Mouse (Mus musculus): ENCODE measurements around the gene Ciart.
"Not testable (repeated sequence)": the region's sequence is repeated elsewhere in the genome, so short reads cannot be mapped to it uniquely, and the experiment has no call there.

Ciart gene

DNA sequence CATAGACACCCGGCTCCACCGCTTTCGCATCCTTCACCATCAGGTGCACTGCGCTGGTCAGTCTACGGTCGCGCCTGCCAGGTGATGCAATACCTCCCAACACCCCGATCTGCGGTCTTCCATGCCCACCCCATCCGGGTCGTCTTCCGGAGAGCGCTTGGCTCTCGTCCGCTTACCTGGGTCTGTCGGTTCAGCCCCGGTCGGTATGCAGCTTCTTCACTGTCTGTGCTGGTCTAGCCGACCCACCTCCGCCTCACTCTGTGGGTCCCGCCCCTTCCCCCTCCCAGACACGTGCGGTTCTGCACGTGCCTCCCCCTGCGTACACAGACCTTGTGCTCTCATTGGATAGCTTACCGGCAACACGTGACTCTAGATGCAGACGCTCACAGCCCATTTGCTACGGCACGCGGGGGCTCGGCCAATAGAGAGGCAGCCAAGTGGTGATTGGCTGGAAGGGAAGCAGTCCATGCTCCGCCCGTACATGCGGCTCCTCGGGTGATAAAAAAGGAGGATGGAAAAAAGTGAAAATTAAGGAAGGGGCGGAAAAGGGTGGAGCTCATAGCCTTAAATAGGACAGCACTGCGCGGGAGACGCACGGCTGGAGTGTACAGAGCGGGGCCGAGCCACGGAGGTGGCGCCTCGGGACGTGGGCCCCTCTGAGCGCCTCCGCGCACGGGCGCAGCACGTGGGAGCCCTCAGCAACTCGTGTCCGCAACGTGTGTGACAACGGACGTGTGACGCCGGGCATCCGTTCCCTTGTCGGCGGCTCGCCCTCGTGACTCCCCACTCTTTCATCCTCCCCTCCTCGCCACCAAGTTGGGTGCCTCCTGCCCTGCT, at the start of gene Ciart:
Gene Ciart (minus strand): TSS at position 273 of the 837 bp plus-strand sequence.
- no peak for DNase-seq (ENCODE audit: extremely low read depth, low read depth, low spot score)

- DNase-seq (ENCODE audit: extremely low read depth, low read depth, low spot score) = no peak
These were observed 49.4 kb upstream of the Ciart start for GRCm38 (mm10) chr3:95931471-95931870.

GRCm38 (mm10) chr3:95930471-95930789, 48.4 kb upstream of the Ciart start:
- no peak for DNase-seq (ENCODE audit: extremely low read depth, low read depth, low spot score)

- DNase-seq (ENCODE audit: extremely low read depth, low read depth, low spot score) = no peak
These were observed 47.8 kb upstream of the Ciart start for GRCm38 (mm10) chr3:95929581-95930470.

DNA sequence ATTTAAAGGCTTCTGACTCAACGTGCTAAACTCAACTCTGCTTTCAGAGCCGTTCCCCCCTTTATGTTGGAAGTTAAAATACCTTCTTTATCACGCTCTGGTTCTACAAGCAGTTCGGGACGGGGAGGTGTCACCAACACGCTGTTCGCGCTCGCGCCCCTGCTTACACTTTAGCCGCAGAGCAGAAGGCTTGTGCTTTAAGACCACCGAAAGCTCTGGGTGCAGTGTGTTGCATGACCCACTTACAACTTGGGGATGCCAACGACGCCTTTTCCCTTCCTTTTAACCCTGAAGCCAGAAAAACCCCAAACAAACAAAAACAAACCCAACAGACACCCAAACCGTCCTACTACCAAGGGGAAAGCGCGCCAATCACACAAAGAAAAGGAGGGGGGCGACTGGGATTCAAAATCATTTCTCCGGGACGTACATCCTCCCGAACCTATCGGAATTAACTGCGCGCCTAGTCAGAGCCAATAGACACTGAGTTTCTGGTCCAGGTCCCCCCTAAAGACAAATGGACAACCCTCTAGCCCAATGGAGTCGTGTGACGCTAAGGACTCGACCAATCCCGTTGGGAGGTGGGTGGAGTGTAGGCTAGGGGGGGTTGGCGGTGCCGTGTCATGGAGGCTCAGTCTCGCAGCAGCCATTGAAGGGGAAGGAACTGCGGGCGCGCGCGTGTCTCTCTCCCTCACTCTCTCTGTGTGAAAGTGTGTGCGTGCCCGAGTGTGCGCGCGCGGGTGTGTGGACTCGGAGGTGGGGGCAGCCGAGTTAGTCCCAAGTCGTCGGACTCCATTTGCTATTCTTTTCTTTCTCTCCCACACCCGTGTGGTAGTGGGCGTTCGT, 46.8 kb upstream of the Ciart start, which contains the start of gene Anp32e:
Gene Anp32e (plus strand): TSS at position 589 of the 846 bp plus-strand sequence.
- DNase-seq (ENCODE audit: extremely low read depth, low read depth, low spot score) = peak; percentile 92

DNA sequence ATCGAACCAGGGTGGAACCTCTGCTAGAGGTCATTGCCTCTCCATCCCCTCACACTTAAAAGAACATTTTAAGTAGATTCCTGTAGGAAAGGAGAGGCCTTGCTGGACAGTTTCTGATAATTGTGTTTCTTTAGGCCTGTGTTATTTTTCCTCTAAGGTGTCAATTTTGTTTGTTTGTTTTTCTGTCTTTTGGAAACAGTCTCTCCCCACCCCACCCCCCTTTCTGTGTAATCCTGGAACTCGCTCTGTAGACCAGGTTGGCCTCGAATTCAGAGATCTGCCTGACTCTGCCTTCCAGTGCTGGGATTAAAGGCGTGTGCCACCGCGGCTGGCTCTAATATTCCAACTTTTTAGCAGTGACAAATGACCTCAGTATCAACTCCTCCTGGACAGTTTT, 46.2 kb upstream of the Ciart start:
- DNase-seq (ENCODE audit: extremely low read depth, low read depth, low spot score) = no peak

DNA sequence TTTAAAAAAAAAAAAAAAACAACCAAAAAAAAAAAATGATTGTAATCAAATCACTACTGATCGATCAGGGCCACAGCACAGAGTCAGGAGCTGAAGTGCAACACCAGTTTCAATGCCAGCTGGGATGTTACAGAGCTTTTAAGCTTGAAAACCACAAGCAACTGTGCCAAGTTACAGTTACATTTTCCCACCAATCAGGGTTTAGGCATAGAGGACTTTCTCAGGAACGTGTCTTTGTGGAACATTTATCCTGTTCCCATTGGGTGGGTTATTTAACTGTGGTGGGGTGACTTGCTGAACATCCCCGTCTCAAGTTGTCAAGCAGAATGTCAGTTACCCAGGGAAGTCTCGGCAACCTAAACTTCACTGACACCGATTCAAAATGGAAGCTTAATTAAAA, 43.0 kb upstream of the Ciart start:
- no peak for DNase-seq (ENCODE audit: extremely low read depth, low read depth, low spot score)

DNA sequence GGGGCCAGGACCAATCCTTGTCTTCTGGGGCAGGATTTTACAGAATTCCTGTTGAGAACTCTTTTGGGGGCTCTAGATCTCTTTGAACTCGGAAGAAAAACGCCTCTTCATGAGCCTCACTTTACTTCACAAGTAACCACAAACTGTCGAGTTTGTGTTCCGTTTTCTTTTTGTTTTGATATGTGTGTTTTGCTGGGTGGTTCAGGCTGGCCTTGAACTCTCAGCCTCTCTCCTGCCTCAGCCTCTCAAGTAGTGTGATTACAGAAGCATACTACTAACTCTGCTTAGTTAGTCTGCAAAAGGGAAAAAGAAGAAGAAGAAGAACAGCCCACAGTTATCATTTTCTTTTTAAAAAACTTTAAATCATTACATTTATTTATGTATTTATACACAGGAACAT, 42.1 kb upstream of the Ciart start:
- DNase-seq (ENCODE audit: extremely low read depth, low read depth, low spot score) = no peak

DNA sequence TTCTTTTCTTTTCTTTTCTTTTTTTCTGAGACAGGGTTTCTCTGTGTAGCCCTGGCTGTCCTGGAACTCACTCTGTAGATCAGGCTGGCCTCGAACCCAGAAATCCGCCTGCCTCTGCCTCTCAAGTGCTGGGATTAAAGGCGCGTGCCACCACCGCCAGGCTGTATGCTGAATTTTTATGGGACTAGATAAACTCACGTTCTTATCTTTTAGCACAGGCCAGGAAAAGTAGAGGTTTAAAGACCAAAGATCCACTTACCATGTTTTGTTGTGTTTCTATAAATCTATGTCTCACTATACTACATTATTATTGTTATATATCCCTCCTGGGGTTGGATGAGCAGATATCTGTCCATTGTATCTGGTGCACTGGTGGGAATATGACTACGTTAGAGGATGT, 41.4 kb upstream of the Ciart start:
- not testable (repeated sequence) for DNase-seq (ENCODE audit: extremely low read depth, low read depth, low spot score)

GRCm38 (mm10) chr3:95920532-95920931, 38.5 kb upstream of the Ciart start:
- DNase-seq (ENCODE audit: extremely low read depth, low read depth, low spot score) = not testable (repeated sequence)

- DNase-seq (ENCODE audit: extremely low read depth, low read depth, low spot score) = no peak
These were observed 34.7 kb upstream of the Ciart start for GRCm38 (mm10) chr3:95916760-95917159.

DNA sequence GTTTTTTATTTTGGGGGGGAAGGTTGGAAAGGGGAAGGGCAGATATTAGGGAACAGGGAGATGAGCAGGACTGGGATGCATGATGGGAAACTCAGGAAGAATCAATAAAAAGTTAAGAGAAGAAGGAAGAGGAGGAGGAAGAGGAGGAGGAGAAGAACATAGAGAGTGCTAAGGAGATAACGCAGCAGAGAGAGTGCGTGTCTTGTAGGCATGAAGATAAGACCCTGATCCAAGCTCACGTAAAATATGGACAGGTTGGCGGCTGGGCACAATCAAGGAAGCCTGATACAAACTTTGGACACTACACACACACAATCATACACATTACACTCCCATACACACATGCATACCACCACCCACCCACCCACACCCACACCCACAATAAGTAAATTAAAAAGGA, 32.7 kb upstream of the Ciart start:
- no peak for DNase-seq (ENCODE audit: extremely low read depth, low read depth, low spot score)

DNA sequence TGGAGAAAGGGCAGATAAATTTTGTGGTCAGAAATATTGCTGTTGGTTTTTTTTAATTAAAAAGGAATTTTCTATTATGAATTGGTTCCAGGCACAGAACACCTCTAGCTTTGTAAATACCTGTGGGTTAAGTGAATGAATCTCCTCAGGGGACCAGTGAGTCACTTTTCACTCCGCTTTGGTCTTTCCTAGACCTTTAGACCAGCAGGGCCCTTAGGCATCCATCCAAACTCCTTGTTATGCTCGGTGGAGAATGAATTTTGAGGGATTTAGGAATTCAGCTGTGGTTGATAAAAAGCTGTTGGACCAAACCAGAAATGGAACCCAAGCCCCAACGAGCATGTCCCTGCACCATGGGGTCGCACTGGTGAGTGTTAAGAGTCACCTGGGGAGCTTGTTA, 25.6 kb upstream of the Ciart start:
- DNase-seq (ENCODE audit: extremely low read depth, low read depth, low spot score) = no peak

GRCm38 (mm10) chr3:95906860-95907259, 24.8 kb upstream of the Ciart start:
- DNase-seq (ENCODE audit: extremely low read depth, low read depth, low spot score) = no peak

DNA sequence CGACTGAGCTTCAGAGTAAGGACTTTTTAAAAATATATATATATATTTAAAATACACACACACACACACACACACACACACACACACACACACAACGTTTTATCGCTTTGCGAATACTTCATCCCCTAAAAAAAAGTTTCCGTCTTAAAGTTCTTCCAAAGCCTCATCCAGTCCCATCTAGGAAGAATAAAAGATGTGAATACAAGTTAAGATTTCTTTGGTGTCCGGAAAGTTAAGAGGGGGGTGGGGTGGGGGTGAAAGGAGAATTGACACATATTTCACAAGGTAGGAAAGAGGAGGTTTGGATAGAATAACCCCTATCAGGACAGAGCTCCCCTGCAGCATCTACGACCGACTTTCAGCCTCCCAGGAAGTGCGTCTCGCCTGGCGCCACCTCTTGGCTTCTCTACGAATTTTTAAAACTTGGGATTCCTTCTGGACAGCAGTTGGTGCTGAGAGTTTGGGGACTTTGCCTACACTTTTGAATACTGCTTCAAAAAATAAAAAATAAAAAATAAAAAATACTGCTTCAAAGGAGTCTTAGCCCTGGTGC, 24.0 kb upstream of the Ciart start:
- no peak for DNase-seq (ENCODE audit: extremely low read depth, low read depth, low spot score)

DNA sequence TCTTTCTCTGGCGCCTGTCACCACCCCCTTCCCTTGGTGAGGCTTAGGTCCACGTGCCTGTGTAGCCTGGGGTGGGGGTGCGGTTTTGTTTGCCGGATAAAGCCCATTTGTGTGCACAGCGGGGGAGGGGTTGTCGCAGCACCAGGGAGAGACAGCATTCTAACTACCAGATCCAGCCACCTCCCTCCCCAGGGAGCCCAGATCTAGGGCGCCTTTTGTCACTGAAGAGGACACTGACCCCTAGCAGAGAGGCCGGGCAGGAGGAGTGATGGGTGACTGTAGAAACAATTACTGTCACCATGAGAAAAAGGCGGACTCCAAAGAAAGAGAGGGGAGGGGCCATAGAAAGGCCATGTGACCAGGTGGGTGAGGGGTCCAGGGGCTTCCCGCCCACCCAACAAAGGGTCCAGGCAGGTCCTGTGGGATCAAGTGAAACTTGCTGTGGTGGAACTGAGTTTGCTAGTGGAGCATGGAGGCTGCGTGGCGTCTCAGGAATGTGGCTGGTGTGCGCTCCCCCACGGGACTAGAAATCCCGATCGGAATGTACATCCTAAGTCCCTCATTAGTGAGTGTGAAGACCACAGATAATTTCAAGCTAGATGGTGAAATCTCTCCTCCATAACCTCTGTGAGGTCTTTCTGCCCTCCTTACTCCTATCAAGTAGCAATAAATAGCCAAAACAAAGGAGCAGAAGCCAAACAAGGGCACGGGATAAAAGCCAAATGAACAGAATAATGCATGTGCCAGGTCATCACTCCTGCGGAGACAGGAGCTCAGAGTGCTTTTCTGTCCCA, 23.3 kb upstream of the Ciart start:
- DNase-seq (ENCODE audit: extremely low read depth, low read depth, low spot score) = no peak

- DNase-seq (ENCODE audit: extremely low read depth, low read depth, low spot score) = no peak
These were observed 22.5 kb upstream of the Ciart start, which contains the start of gene Car14 for GRCm38 (mm10) chr3:95904568-95904967. Gene Car14, minus strand, starts transcription at chr3:95904691.

- no peak for DNase-seq (ENCODE audit: extremely low read depth, low read depth, low spot score)
These were observed 21.9 kb upstream of the Ciart start for GRCm38 (mm10) chr3:95903753-95904502.

DNA sequence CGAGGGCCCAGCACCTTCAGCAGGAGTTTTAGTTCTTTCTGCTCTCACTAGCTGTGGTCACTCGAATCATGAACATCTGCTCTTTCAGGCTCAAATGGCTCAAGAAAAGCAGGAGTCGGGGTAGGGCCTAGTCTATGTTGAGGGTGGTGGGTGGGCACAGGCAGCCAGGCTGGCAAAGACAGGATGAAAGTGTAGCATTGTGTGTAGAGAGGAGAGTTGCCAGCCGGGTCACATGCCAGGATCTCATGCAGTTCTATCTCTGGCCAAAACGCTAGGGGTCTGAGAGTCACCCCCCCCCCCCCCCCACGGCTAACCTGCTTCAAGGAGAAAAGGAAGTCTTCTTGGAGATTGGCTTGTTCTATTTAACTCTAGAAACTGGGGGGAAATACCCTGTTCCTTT, 20.6 kb upstream of the Ciart start:
- no peak for DNase-seq (ENCODE audit: extremely low read depth, low read depth, low spot score)

DNA sequence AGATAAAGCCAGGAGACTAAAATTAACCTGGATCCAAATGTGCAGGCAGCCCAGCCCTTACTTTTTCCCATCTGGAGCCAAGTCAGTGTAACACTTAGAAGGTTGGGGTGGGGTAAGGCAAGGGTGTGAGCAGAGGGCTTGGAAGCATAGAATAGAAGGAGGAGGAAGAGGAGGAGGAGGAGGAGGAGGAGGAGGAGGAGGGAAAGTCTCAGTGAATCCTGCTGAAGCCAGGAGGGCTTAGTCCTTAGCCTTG, 20.2 kb upstream of the Ciart start:
- no peak for DNase-seq (ENCODE audit: extremely low read depth, low read depth, low spot score)
